Mouse (Mus musculus): Measurements from ENCODE around the gene Il22. TPM values are rescaled to one million over a fixed set of nuclear protein-coding genes. Genes with fewer than 3 reads are reported as not detected.
A peak's percentile ranks its signal among the peaks of the same experiment; 100 is the strongest.
"Not testable (repeated sequence)": the region's sequence is repeated elsewhere in the genome, so short reads cannot be mapped to it uniquely, and the experiment has no call there.

The Il22 gene
- polyA plus RNA-seq (2012; rRNA removed): not detected in 2 replicates

DNA sequence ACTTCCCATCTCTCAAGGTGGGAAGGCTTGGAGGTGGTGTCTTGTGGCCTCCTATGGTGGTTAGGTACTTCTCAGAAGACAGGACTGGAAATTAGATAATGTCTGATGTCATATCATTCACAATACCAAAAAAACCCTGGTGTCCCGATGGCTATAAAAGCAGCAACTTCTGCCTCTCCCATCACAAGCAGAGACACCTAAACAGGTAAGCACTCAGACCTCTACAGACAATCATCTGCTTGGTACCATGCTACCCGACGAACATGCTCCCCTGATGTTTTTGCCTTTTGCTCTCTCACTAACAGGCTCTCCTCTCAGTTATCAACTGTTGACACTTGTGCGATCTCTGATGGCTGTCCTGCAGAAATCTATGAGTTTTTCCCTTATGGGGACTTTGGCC, at the start of gene Il22:
Gene Il22, plus strand, starts transcription at position 301 of the 400 bp plus-strand sequence.
- no peaks in the 10 kb centered on the region for H3K4me1 ChIP-seq (ENCODE audit: control insufficient read depth, insufficient read depth, low read length)
- WGBS: 93% methylated on average over 4 of the region's 4 CpGs
- no peaks in the 10 kb centered on the region for H3K36me3 ChIP-seq (ENCODE audit: control insufficient read depth, insufficient read depth, low read length)
- no peak within 1 kb of the TSS for H3K4me3 ChIP-seq (ENCODE audit: insufficient read depth, low read depth, low read length)
- H3K27ac ChIP-seq (ENCODE audit: insufficient read depth, low read depth, low read length): no peak within 1 kb of the TSS
- no peaks in the 10 kb centered on the region for H3K27me3 ChIP-seq (replicated peaks; ENCODE audit: control insufficient read depth, insufficient read depth, low read length)
- TF ChIP-seq CTCF (conservative IDR thresholded peaks at IDR 0.05; ENCODE audit: insufficient read depth, insufficient read length, low read depth, low read length) (no peak), POLR2A (IDR thresholded peaks at IDR 0.05; ENCODE audit: low read depth, low read length) (no peak)
- no peak for DNase-seq

- no peak for TF ChIP-seq POLR2A (IDR thresholded peaks at IDR 0.05; ENCODE audit: low read depth, low read length)
- no peak for TF ChIP-seq CTCF (conservative IDR thresholded peaks at IDR 0.05; ENCODE audit: insufficient read depth, insufficient read length, low read depth, low read length)
- H3K36me3 ChIP-seq (ENCODE audit: control insufficient read depth, insufficient read depth, low read length): no peaks in the 10 kb centered on the region
- peak; percentile 20 for DNase-seq
Measured at GRCm38 (mm10) chr10:118155932-118156331, 48.8 kb upstream of the Il22 start.

GRCm38 (mm10) chr10:118161131-118161530, 43.6 kb upstream of the Il22 start:
- WGBS: 90% methylated on average over 2 of the region's 2 CpGs
- Histone ChIP-seq H3K27me3 (replicated peaks; ENCODE audit: control insufficient read depth, insufficient read depth, low read length) (no peaks in the 10 kb centered on the region), H3K27ac (ENCODE audit: insufficient read depth, low read depth, low read length) (no peak overlapping the region), H3K4me3 (ENCODE audit: insufficient read depth, low read depth, low read length) (no peak overlapping the region), H3K36me3 (ENCODE audit: control insufficient read depth, insufficient read depth, low read length) (no peaks in the 10 kb centered on the region), H3K4me1 (ENCODE audit: control insufficient read depth, insufficient read depth, low read length) (no peaks in the 10 kb centered on the region)
- TF ChIP-seq POLR2A (IDR thresholded peaks at IDR 0.05; ENCODE audit: low read depth, low read length): no peak
- DNase-seq: no peak

More at GRCm38 (mm10) chr10:118155932-118156331, 48.8 kb upstream of the Il22 start:
- H3K4me1 ChIP-seq (ENCODE audit: control insufficient read depth, insufficient read depth, low read length): no peaks in the 10 kb centered on the region
- H3K4me3 ChIP-seq (ENCODE audit: insufficient read depth, low read depth, low read length): no peak overlapping the region
- H3K27ac ChIP-seq (ENCODE audit: insufficient read depth, low read depth, low read length): no peak overlapping the region
- H3K27me3 ChIP-seq (replicated peaks; ENCODE audit: control insufficient read depth, insufficient read depth, low read length): no peaks in the 10 kb centered on the region

GRCm38 (mm10) chr10:118169212-118169611, 35.5 kb upstream of the Il22 start:
- Histone ChIP-seq H3K27ac (ENCODE audit: insufficient read depth, low read depth, low read length) (no peak overlapping the region), H3K4me1 (ENCODE audit: control insufficient read depth, insufficient read depth, low read length) (no peaks in the 10 kb centered on the region), H3K27me3 (replicated peaks; ENCODE audit: control insufficient read depth, insufficient read depth, low read length) (no peaks in the 10 kb centered on the region), H3K4me3 (ENCODE audit: insufficient read depth, low read depth, low read length) (no peak overlapping the region), H3K36me3 (ENCODE audit: control insufficient read depth, insufficient read depth, low read length) (no peaks in the 10 kb centered on the region; the same call in 1 of the 2 replicates)
- no peak for DNase-seq
- WGBS: 64% methylated on average over 12 of the region's 12 CpGs
- TF ChIP-seq CTCF (conservative IDR thresholded peaks at IDR 0.05; ENCODE audit: insufficient read depth, insufficient read length, low read depth, low read length) (no peak), POLR2A (IDR thresholded peaks at IDR 0.05; ENCODE audit: low read depth, low read length) (no peak)

- H3K27ac ChIP-seq (ENCODE audit: insufficient read depth, low read depth, low read length): no peak overlapping the region
- H3K36me3 ChIP-seq (ENCODE audit: control insufficient read depth, insufficient read depth, low read length): no peaks in the 10 kb centered on the region; the same call in 1 of the 2 replicates
- H3K4me1 ChIP-seq (ENCODE audit: control insufficient read depth, insufficient read depth, low read length): no peaks in the 10 kb centered on the region
- H3K27me3 ChIP-seq (replicated peaks; ENCODE audit: control insufficient read depth, insufficient read depth, low read length): no peaks in the 10 kb centered on the region
- no peak overlapping the region for H3K4me3 ChIP-seq (ENCODE audit: insufficient read depth, low read depth, low read length)
- no peak for DNase-seq
- TF ChIP-seq POLR2A (IDR thresholded peaks at IDR 0.05; ENCODE audit: low read depth, low read length): no peak
- no peak for TF ChIP-seq CTCF (conservative IDR thresholded peaks at IDR 0.05; ENCODE audit: insufficient read depth, insufficient read length, low read depth, low read length)
- 53% methylated on average over 8 of the region's 8 CpGs for WGBS
Measured at GRCm38 (mm10) chr10:118172416-118172815, 32.3 kb upstream of the Il22 start.

- no peaks in the 10 kb centered on the region; the same call in 1 of the 2 replicates for H3K36me3 ChIP-seq (ENCODE audit: control insufficient read depth, insufficient read depth, low read length)
- H3K4me1 ChIP-seq (ENCODE audit: control insufficient read depth, insufficient read depth, low read length): no peaks in the 10 kb centered on the region
- no peak overlapping the region for H3K4me3 ChIP-seq (ENCODE audit: insufficient read depth, low read depth, low read length)
- no peak overlapping the region for H3K27ac ChIP-seq (ENCODE audit: insufficient read depth, low read depth, low read length)
- H3K27me3 ChIP-seq (replicated peaks; ENCODE audit: control insufficient read depth, insufficient read depth, low read length): no peaks in the 10 kb centered on the region
- WGBS: 95% methylated on average over 3 of the region's 3 CpGs
- TF ChIP-seq POLR2A (IDR thresholded peaks at IDR 0.05; ENCODE audit: low read depth, low read length): no peak
- no peak for TF ChIP-seq CTCF (conservative IDR thresholded peaks at IDR 0.05; ENCODE audit: insufficient read depth, insufficient read length, low read depth, low read length)
- DNase-seq: no peak
Measured at GRCm38 (mm10) chr10:118172876-118173275, 31.9 kb upstream of the Il22 start.

DNA sequence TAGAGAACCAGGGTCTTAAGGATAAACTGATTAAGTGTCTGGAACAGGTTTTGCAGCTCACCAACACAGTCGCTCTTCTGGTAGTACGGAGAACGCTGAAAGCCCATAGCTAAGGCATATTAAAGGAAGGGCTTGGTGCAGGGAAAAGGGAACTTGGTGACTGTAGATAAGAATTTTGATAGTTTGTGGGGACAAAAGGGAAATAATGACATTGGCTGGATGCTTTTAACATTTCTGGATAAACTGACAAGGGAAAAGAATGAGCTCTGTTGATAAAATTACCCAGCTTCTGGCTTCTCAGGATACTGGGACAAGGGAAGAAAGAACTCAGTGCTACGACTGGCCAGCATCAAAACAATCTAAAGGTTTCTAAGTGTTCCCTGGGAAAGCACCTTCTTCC, 29.2 kb upstream of the Il22 start:
- H3K4me1 ChIP-seq (ENCODE audit: control insufficient read depth, insufficient read depth, low read length); H3K27me3 ChIP-seq (replicated peaks; ENCODE audit: control insufficient read depth, insufficient read depth, low read length); H3K36me3 ChIP-seq (ENCODE audit: control insufficient read depth, insufficient read depth, low read length); DNase-seq; H3K27ac ChIP-seq (ENCODE audit: insufficient read depth, low read depth, low read length); H3K4me3 ChIP-seq (ENCODE audit: insufficient read depth, low read depth, low read length): not testable (repeated sequence)
- 88% methylated on average over 4 of the region's 4 CpGs for WGBS

GRCm38 (mm10) chr10:118178735-118179151, 26.0 kb upstream of the Il22 start:
- Histone ChIP-seq H3K4me3 (ENCODE audit: insufficient read depth, low read depth, low read length) (no peak overlapping the region), H3K27ac (ENCODE audit: insufficient read depth, low read depth, low read length) (no peak overlapping the region), H3K27me3 (replicated peaks; ENCODE audit: control insufficient read depth, insufficient read depth, low read length) (no peaks in the 10 kb centered on the region), H3K4me1 (ENCODE audit: control insufficient read depth, insufficient read depth, low read length) (no peaks in the 10 kb centered on the region), H3K36me3 (ENCODE audit: control insufficient read depth, insufficient read depth, low read length) (no peaks in the 10 kb centered on the region)
- DNase-seq: no peak
- TF ChIP-seq CTCF (conservative IDR thresholded peaks at IDR 0.05; ENCODE audit: insufficient read depth, insufficient read length, low read depth, low read length) (no peak), POLR2A (IDR thresholded peaks at IDR 0.05; ENCODE audit: low read depth, low read length) (no peak)
- 61% methylated on average over 10 of the region's 10 CpGs for WGBS
